Mouse (Mus musculus): Measurements from ENCODE around the gene Zfp280b. TPM values are rescaled to one million over a fixed set of nuclear protein-coding genes. Genes with fewer than 3 reads are reported as not detected.

Gene Zfp280b
- 10 to 100 TPM; 24.5 to 29.7 TPM for total RNA-seq (2023)

GRCm38 (mm10) chr10:76032402-76033118 is at the start of gene Zfp280b:
Gene Zfp280b (plus strand): TSS chr10:76032650.

Other genes with a start within 250 kb of the Zfp280b start
- gene Gstt1, start 234.1 kb upstream of the Zfp280b start, total RNA-seq (2023) = not detected
- gene Gstt4, start 210.1 kb upstream of the Zfp280b start, total RNA-seq (2023) = not detected
- 10 to 100 TPM; 29.0 to 38.9 TPM for gene Gstt2, start 195.2 kb upstream of the Zfp280b start, total RNA-seq (2023)
- 100 to 1,000 TPM; 257 to 271 TPM for gene Mif, start 172.4 kb upstream of the Zfp280b start, total RNA-seq (2023)
- gene Derl3, start 139.2 kb upstream of the Zfp280b start, total RNA-seq (2023) = 1 to 10 TPM in 1 of 2 experiments, under 1 TPM in 1; 0.93 to 2.0 TPM
- gene Smarcb1, start 111.0 kb upstream of the Zfp280b start, total RNA-seq (2023) = 10 to 100 TPM; 52.9 to 53.8 TPM
- gene Chchd10, start 99.5 kb upstream of the Zfp280b start, total RNA-seq (2023) = 10 to 100 TPM; 21.4 to 24.4 TPM
- gene Mmp11, start 96.2 kb upstream of the Zfp280b start, total RNA-seq (2023) = 1 to 10 TPM in 1 of 2 experiments, under 1 TPM in 1; 0.99 to 3.3 TPM
- gene Gm867, start 92.0 kb upstream of the Zfp280b start, total RNA-seq (2023) = not detected
- not detected for gene Vpreb3, start 89.6 kb upstream of the Zfp280b start, total RNA-seq (2023)
- under 1 TPM; 0.82 to 0.92 TPM for gene Gm5134, start 78.1 kb upstream of the Zfp280b start, total RNA-seq (2023)
- gene Slc5a4b, start 78.3 kb downstream of the Zfp280b start, total RNA-seq (2023) = not detected
- not detected for gene Slc5a4a, start 114.8 kb downstream of the Zfp280b start, total RNA-seq (2023)
- gene Prmt2, start 205.2 kb downstream of the Zfp280b start, total RNA-seq (2023) = 10 to 100 TPM; 12.0 to 13.2 TPM
- not detected for gene S100b, start 221.2 kb downstream of the Zfp280b start, total RNA-seq (2023)